Mouse (Mus musculus) embryonic facial prominence, embryonic 10.5 days (tissue): ENCODE results near the gene Hapln2. TPM values are rescaled to one million over a fixed set of nuclear protein-coding genes. Genes with fewer than 3 reads are reported as not detected.

Source experiments
- polyA plus RNA-seq: library from polyadenylated mRNA; unstranded; fragments of >200 nt; fragmentation: Nextera tagmentation; extraction: Ambion mirVana; gene quantifications from 2 replicates; pipeline ENCODE4 v1.2.1, GENCODE M21; 2016

Gene Hapln2
- polyA plus RNA-seq, 1 experiment from 2014 or later = not detected

Other genes starting within 250 kb of the Hapln2 start
- 10.7 and 11.0 TPM in 2 replicates for gene Ntrk1, start 232.4 kb downstream of the Hapln2 start, polyA plus RNA-seq
- 0.49 and 0.54 TPM in 2 replicates for gene Insrr, start 230.6 kb downstream of the Hapln2 start, polyA plus RNA-seq
- gene Pear1, start 203.3 kb downstream of the Hapln2 start, polyA plus RNA-seq = 12.2 and 13.4 TPM in 2 replicates
- not detected in 2 replicates for gene Sh2d2a, start 180.8 kb downstream of the Hapln2 start, polyA plus RNA-seq
- 19.7 and 20.6 TPM in 2 replicates for gene Prcc, start 142.0 kb downstream of the Hapln2 start, polyA plus RNA-seq
- 269 and 278 TPM in 2 replicates for gene Hdgf, start 121.3 kb downstream of the Hapln2 start, polyA plus RNA-seq
- gene Mrpl24, start 108.1 kb downstream of the Hapln2 start, polyA plus RNA-seq = 78.4 and 79.3 TPM in 2 replicates
- 78.0 and 81.3 TPM in 2 replicates for gene Isg20l2, start 97.3 kb downstream of the Hapln2 start, polyA plus RNA-seq
- gene Rrnad1, start 96.9 kb downstream of the Hapln2 start, polyA plus RNA-seq = 20.6 and 21.5 TPM in 2 replicates
- 686 and 800 TPM in 2 replicates for gene Crabp2, start 78.9 kb downstream of the Hapln2 start, polyA plus RNA-seq
- 35.3 and 46.2 TPM in 2 replicates for gene Nes, start 56.5 kb downstream of the Hapln2 start, polyA plus RNA-seq
- gene Bcan, start 27.4 kb downstream of the Hapln2 start, polyA plus RNA-seq = 0.32 and 0.41 TPM in 2 replicates
- 52.2 and 52.4 TPM in 2 replicates for gene Gpatch4, start 15.5 kb upstream of the Hapln2 start, polyA plus RNA-seq
- 126 and 145 TPM in 2 replicates for gene Naxe, start 30.9 kb upstream of the Hapln2 start, polyA plus RNA-seq
- gene Ttc24, start 50.7 kb upstream of the Hapln2 start, polyA plus RNA-seq = 0.09 and 0.24 TPM in 2 replicates
- 27.3 and 28.2 TPM in 2 replicates for gene Iqgap3, start 54.4 kb upstream of the Hapln2 start, polyA plus RNA-seq
- 11.1 and 12.1 TPM in 2 replicates for gene Mef2d, start 114.8 kb upstream of the Hapln2 start, polyA plus RNA-seq
- gene Rhbg, start 227.1 kb upstream of the Hapln2 start, polyA plus RNA-seq = 0.17 TPM in 1 of 2 replicates, not detected in the other